Mouse (Mus musculus) bone marrow, adult 2 months (tissue): ENCODE data around the gene Avp.

Experiments used
- CTCF ChIP-seq: fragments of 200-500 bp; IDR thresholded peaks from 2 replicates; pipeline ENCODE4 v1.5.1; 2011; ENCODE audit warnings: low read length, control low read depth; ENCODE audit not compliant: control insufficient read depth, insufficient read depth
- POLR2A ChIP-seq: fragments of 200-500 bp; IDR thresholded peaks from 2 replicates; pipeline ENCODE4 v1.6.1; 2011; ENCODE audit warnings: low read depth, mild to moderate bottlenecking, control low read depth, low read length, borderline replicate concordance; ENCODE audit not compliant: control insufficient read depth

- no peak for TF ChIP-seq POLR2A
- no peak for TF ChIP-seq CTCF
Observed at GRCm38 (mm10) chr2:130589761-130590160, 7.4 kb upstream of the Avp start.
